Mouse (Mus musculus) midbrain, postnatal 0 days (tissue): ENCODE results near the gene Trarg1. TPM values are rescaled to one million over a fixed set of nuclear protein-coding genes. Genes with fewer than 3 reads are reported as not detected.

ENCODE experiments used
- ATAC-seq: fragments of 200-750 bp; cut with Nextera tagmentation; 2 replicates; pipeline ENCODE4 v1.8.0; 2017; ENCODE audit warnings: moderate number of reproducible peaks, mild to moderate bottlenecking, moderate TSS enrichment, moderate library complexity; ENCODE audit not compliant: low FRiP score
- DNase-seq: peaks from one replicate; pipeline ENCODE4 v3.0.0-alpha.2; 2015; ENCODE audit warnings: low spot score
- H3K27ac ChIP-seq: fragments of 300-500 bp; sonication (generic); 2 replicates; pipeline ENCODE4 v1.5.1; 2014; ENCODE audit warnings: low read depth, mild to moderate bottlenecking, low read length, mixed read lengths
- H3K27me3 ChIP-seq: fragments of 300-500 bp; sonication (generic); 2 replicates; pipeline ENCODE4 v1.6.1; 2014; ENCODE audit warnings: low read length, control low read depth, mixed read lengths; ENCODE audit not compliant: insufficient read depth
- H3K36me3 ChIP-seq: fragments of 300-500 bp; sonication (generic); 2 replicates; pipeline ENCODE4 v1.6.1; 2014; ENCODE audit warnings: low read length, control low read depth, mixed read lengths; ENCODE audit not compliant: insufficient read depth
- H3K4me1 ChIP-seq: fragments of 300-500 bp; sonication (generic); 2 replicates; pipeline ENCODE4 v1.6.1; 2014; ENCODE audit warnings: mild to moderate bottlenecking, control low read depth, antibody characterized with exemption, low read length, mixed read lengths; ENCODE audit not compliant: insufficient read depth
- H3K4me2 ChIP-seq: fragments of 300-500 bp; sonication (generic); 2 replicates; pipeline ENCODE4 v1.6.1; 2014; ENCODE audit warnings: low read depth, mild to moderate bottlenecking, low read length, mixed read lengths; ENCODE audit not compliant: poor library complexity, severe bottlenecking
- H3K4me3 ChIP-seq: fragments of 300-500 bp; sonication (generic); 2 replicates; pipeline ENCODE4 v1.5.1; 2014; ENCODE audit warnings: low read depth, mild to moderate bottlenecking, low read length, moderate library complexity
- H3K9ac ChIP-seq: fragments of 300-500 bp; sonication (generic); replicated peaks from 2 replicates; pipeline ENCODE4 v1.6.1; 2014; ENCODE audit warnings: mild to moderate bottlenecking, low read length, moderate library complexity, mixed read lengths; ENCODE audit not compliant: poor library complexity, severe bottlenecking
- H3K9me3 ChIP-seq: fragments of 300-500 bp; sonication (generic); 2 replicates; pipeline ENCODE4 v1.6.1; 2016; ENCODE audit warnings: low read length, control low read depth
- CTCF ChIP-seq: IDR thresholded peaks from 2 replicates; pipeline ENCODE4 v1.5.1; 2016; ENCODE audit warnings: antibody characterized with exemption, mild to moderate bottlenecking
- WGBS: fragments of 180-500 bp; shearing (Covaris S2); extraction: QIAGEN DNeasy Blood & Tissue Kit; methylation state at CpG from one replicate; pipeline ENCODE4 v1.1.7; 2014; 5-methylcytosine and 5-hydroxymethylcytosine counted together
- polyA plus RNA-seq: library from polyadenylated mRNA; unstranded; fragments of >200 nt; fragmentation: Nextera tagmentation; extraction: Ambion mirVana; gene quantifications from 2 replicates; pipeline ENCODE4 v1.2.1, GENCODE M21; 2015
- total RNA-seq: library from RNA; depleted of rRNA; stranded (reverse); fragments of >200 nt; gene quantifications from 2 replicates; pipeline ENCODE4 v1.2.3, GENCODE M21; 2014

Trarg1 gene
- total and polyA plus RNA-seq, 2 experiments from 2014 or later: 0.27 to 0.80 TPM

DNA sequence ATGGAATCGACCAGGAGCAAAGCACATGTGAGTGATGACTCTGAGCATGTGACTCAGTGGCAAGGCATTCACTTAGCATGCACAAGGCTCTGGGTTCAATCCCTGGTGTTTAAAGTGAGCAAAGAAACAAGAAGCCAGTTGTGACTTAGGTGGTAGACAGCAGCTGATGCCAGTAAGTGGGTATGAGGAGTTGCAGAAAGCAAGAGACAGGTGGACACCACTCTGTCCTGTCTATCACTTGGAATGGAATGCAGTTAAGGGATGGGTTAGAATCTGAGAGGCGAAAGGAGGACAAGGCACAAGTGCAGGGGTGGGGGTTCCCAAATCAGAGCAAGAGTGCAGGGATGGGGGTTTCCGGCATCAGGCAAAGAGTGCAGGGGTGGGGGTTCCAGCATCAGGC, 12.5 kb downstream of the Trarg1 start:
- no peaks in the 10 kb centered on the region for H3K36me3 ChIP-seq
- no peaks in the 10 kb centered on the region for H3K27me3 ChIP-seq
- no peak for DNase-seq
- no peaks in the 10 kb centered on the region for H3K4me1 ChIP-seq
- 78% methylated on average over 3 of the region's 3 CpGs for WGBS
- H3K9ac ChIP-seq: no peak overlapping the region
- no peak for ATAC-seq
- no peak overlapping the region for H3K27ac ChIP-seq
- no peaks in the 10 kb centered on the region for H3K9me3 ChIP-seq
- H3K4me3 ChIP-seq: no peak overlapping the region
- no peak overlapping the region for H3K4me2 ChIP-seq
- TF ChIP-seq CTCF: no peak

DNA sequence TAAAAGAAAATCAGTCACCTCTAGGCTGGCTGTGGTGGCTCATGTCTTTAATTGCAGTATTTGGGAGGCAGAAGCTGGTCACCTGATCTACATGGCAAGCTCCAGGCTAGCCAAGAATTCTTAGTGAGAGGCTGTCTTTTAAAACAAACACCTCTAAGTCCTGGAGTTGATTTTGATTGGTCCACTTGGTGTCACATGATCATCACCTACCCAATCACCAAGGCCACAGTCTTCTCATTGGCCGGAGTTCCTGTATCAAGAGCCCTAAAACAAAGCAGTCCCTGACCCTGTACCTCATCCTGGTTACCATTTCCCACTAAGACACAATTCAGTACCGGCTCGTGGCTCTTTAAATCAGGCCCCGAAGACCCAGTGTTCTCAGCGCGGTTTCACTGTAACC, 16.2 kb downstream of the Trarg1 start:
- no peak overlapping the region for H3K9ac ChIP-seq
- no peak overlapping the region for H3K27ac ChIP-seq
- no peaks in the 10 kb centered on the region for H3K27me3 ChIP-seq
- H3K9me3 ChIP-seq: no peaks in the 10 kb centered on the region
- DNase-seq (no peak), ATAC-seq (no peak)
- H3K4me1 ChIP-seq: no peaks in the 10 kb centered on the region
- WGBS: 76% methylated on average over 6 of the region's 6 CpGs
- TF ChIP-seq CTCF: no peak
- no peaks in the 10 kb centered on the region for H3K36me3 ChIP-seq
- no peak overlapping the region for H3K4me3 ChIP-seq
- H3K4me2 ChIP-seq: no peak overlapping the region

DNA sequence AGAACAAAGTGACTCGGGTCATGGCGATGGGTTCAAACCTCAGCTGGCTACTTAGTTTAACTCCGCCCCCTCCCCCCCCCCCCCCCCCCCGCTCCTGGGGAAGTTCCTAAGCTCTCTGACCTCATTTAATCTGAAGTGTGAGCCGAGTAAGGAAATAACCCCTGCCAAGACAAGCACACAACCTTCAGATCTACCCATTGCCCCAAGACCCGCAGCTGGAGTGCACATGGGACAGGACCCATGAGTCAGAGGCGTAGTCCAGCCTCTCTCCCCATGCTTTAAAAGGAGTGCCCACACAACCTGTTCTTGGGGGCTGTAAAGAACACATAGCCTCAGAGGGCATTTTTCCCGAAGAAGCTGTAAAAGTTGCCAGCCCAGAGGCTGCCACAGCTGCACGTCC, 20.0 kb downstream of the Trarg1 start:
- ATAC-seq (no peak), DNase-seq (no peak)
- H3K4me3 ChIP-seq: no peak overlapping the region
- no peaks in the 10 kb centered on the region for H3K4me1 ChIP-seq
- no peaks in the 10 kb centered on the region for H3K27me3 ChIP-seq
- no peaks in the 10 kb centered on the region for H3K9me3 ChIP-seq
- TF ChIP-seq CTCF: no peak
- H3K4me2 ChIP-seq: no peak overlapping the region
- H3K27ac ChIP-seq: no peak overlapping the region
- WGBS: 72% methylated on average over 7 of the region's 9 CpGs
- no peak overlapping the region for H3K9ac ChIP-seq
- no peaks in the 10 kb centered on the region for H3K36me3 ChIP-seq

- Histone ChIP-seq H3K36me3 (no peaks in the 10 kb centered on the region), H3K27ac (no peak overlapping the region), H3K9me3 (no peaks in the 10 kb centered on the region), H3K9ac (no peak overlapping the region), H3K4me3 (no peak overlapping the region), H3K4me2 (no peak overlapping the region), H3K27me3 (no peaks in the 10 kb centered on the region), H3K4me1 (no peaks in the 10 kb centered on the region)
- no peak for ATAC-seq
- 94% methylated on average over 3 of the region's 3 CpGs for WGBS
- DNase-seq: no peak
- no peak for TF ChIP-seq CTCF
Observed at GRCm38 (mm10) chr11:76707656-76708055, 28.0 kb downstream of the Trarg1 start.

- H3K4me3 ChIP-seq: no peak overlapping the region
- ATAC-seq: no peak
- WGBS: 96% methylated on average over 1 of the region's 1 CpGs
- H3K4me1 ChIP-seq: no peaks in the 10 kb centered on the region
- no peaks in the 10 kb centered on the region for H3K9me3 ChIP-seq
- H3K27ac ChIP-seq: no peak overlapping the region
- TF ChIP-seq CTCF: no peak
- no peak for DNase-seq
- H3K4me2 ChIP-seq: no peak overlapping the region
- no peaks in the 10 kb centered on the region for H3K27me3 ChIP-seq
- H3K9ac ChIP-seq: no peak overlapping the region
- no peaks in the 10 kb centered on the region for H3K36me3 ChIP-seq
Observed at GRCm38 (mm10) chr11:76708066-76708465, 28.5 kb downstream of the Trarg1 start.

DNA sequence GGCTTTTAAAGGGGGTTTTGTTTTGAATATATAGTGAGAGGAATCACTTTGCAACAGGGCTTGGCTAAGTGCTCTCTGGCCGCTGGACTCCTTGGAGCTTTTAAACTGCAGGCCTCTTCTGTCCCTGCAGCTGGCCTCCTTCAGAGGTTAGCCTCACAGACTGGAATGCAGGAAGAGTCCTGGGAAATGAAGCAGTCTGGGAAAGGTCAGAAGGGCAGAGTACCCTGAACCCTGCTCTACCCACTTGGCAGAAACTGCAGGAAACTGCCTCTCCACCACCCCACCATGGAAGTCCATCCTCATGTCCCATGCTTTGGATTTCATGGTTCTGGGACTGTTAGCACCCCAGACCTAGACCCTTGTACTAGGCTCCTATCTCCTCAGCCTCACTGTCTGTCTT, 29.3 kb downstream of the Trarg1 start:
- Histone ChIP-seq H3K36me3 (no peaks in the 10 kb centered on the region), H3K27me3 (no peaks in the 10 kb centered on the region), H3K4me3 (no peak overlapping the region), H3K4me2 (no peak overlapping the region), H3K27ac (no peak overlapping the region), H3K9ac (no peak overlapping the region), H3K9me3 (no peaks in the 10 kb centered on the region), H3K4me1 (no peaks in the 10 kb centered on the region)
- ATAC-seq (no peak), DNase-seq (no peak)
- 65% methylated on average over 1 of the region's 1 CpGs for WGBS
- TF ChIP-seq CTCF: no peak
